Mouse (Mus musculus): Measurements from ENCODE around the gene Ubap2l. TPM values are rescaled to one million over a fixed set of nuclear protein-coding genes. Genes with fewer than 3 reads are reported as not detected.

Ubap2l gene
- polyA plus RNA-seq, 1 experiment from 2014 or later: 146 TPM

GRCm38 (mm10) chr3:90076921-90077716, 24.7 kb upstream of the Ubap2l start:
- Histone ChIP-seq H3K4me3 (ENCODE audit: low read length) (no peak overlapping the region), H3K4me2 (ENCODE audit: low read depth, low read length) (peak overlapping the region; percentile 41), H3K27me3 (ENCODE audit: control insufficient read depth, insufficient read depth, low read length) (no peaks in the 10 kb centered on the region), H3K27ac (ENCODE audit: low read length) (no peak overlapping the region), H3K4me1 (ENCODE audit: control insufficient read depth, insufficient read depth, low read length) (peaks cover 24% of the 10 kb centered on the region), H3K36me3 (ENCODE audit: control insufficient read depth, insufficient read depth) (no peaks in the 10 kb centered on the region), H3K9me3 (replicated peaks; ENCODE audit: control insufficient read depth, low read length) (no peaks in the 10 kb centered on the region), H3K9ac (ENCODE audit: low read length) (no peak overlapping the region)
- no peak for ATAC-seq (replicated peaks; ENCODE audit: extremely low read depth, insufficient read depth, low FRiP score)
- WGBS: 17% methylated on average over 5 of the region's 5 CpGs

- H3K9me3 ChIP-seq (replicated peaks; ENCODE audit: control insufficient read depth, low read length): no peaks in the 10 kb centered on the region
- no peak within 1 kb of the TSS for H3K4me3 ChIP-seq (ENCODE audit: low read length)
- 56% methylated on average over 4 of the region's 4 CpGs for WGBS
- no peak for ATAC-seq (replicated peaks; ENCODE audit: extremely low read depth, insufficient read depth, low FRiP score)
- no peak within 1 kb of the TSS for H3K27ac ChIP-seq (ENCODE audit: low read length)
- H3K4me1 ChIP-seq (ENCODE audit: control insufficient read depth, insufficient read depth, low read length): peaks cover 4% of the 10 kb centered on the region; the same call in 1 of the 2 replicates
- no peak within 1 kb of the TSS for H3K9ac ChIP-seq (ENCODE audit: low read length)
- H3K27me3 ChIP-seq (ENCODE audit: control insufficient read depth, insufficient read depth, low read length): no peaks in the 10 kb centered on the region
- no peak within 1 kb of the TSS for H3K4me2 ChIP-seq (ENCODE audit: low read depth, low read length)
- H3K36me3 ChIP-seq (ENCODE audit: control insufficient read depth, insufficient read depth): no peaks in the 10 kb centered on the region
Measured at GRCm38 (mm10) chr3:90072294-90072693, 19.9 kb upstream of the Ubap2l start, which contains the start of gene Tpm3. Gene Tpm3 (plus strand): TSS chr3:90072649.

- no peak overlapping the region for H3K9ac ChIP-seq (ENCODE audit: low read length)
- H3K27ac ChIP-seq (ENCODE audit: low read length): no peak overlapping the region
- no peaks in the 10 kb centered on the region for H3K36me3 ChIP-seq (ENCODE audit: control insufficient read depth, insufficient read depth)
- H3K27me3 ChIP-seq (ENCODE audit: control insufficient read depth, insufficient read depth, low read length): no peaks in the 10 kb centered on the region
- H3K4me3 ChIP-seq (ENCODE audit: low read length): no peak overlapping the region
- H3K4me1 ChIP-seq (ENCODE audit: control insufficient read depth, insufficient read depth, low read length): no peaks in the 10 kb centered on the region
- H3K4me2 ChIP-seq (ENCODE audit: low read depth, low read length): no peak overlapping the region
- no peak for ATAC-seq (replicated peaks; ENCODE audit: extremely low read depth, insufficient read depth, low FRiP score)
- H3K9me3 ChIP-seq (replicated peaks; ENCODE audit: control insufficient read depth, low read length): no peaks in the 10 kb centered on the region
- WGBS: 62% methylated on average over 7 of the region's 7 CpGs
Measured at GRCm38 (mm10) chr3:90069688-90070087, 17.3 kb upstream of the Ubap2l start.

GRCm38 (mm10) chr3:90067851-90068250, 15.4 kb upstream of the Ubap2l start:
- Histone ChIP-seq H3K9me3 (replicated peaks; ENCODE audit: control insufficient read depth, low read length) (no peaks in the 10 kb centered on the region), H3K36me3 (ENCODE audit: control insufficient read depth, insufficient read depth) (peaks cover 7% of the 10 kb centered on the region), H3K4me1 (ENCODE audit: control insufficient read depth, insufficient read depth, low read length) (no peaks in the 10 kb centered on the region), H3K27ac (ENCODE audit: low read length) (no peak overlapping the region), H3K27me3 (ENCODE audit: control insufficient read depth, insufficient read depth, low read length) (no peaks in the 10 kb centered on the region), H3K4me3 (ENCODE audit: low read length) (no peak overlapping the region), H3K9ac (ENCODE audit: low read length) (no peak overlapping the region), H3K4me2 (ENCODE audit: low read depth, low read length) (no peak overlapping the region)
- 85% methylated on average over 4 of the region's 4 CpGs for WGBS
- ATAC-seq (replicated peaks; ENCODE audit: extremely low read depth, insufficient read depth, low FRiP score): no peak

DNA sequence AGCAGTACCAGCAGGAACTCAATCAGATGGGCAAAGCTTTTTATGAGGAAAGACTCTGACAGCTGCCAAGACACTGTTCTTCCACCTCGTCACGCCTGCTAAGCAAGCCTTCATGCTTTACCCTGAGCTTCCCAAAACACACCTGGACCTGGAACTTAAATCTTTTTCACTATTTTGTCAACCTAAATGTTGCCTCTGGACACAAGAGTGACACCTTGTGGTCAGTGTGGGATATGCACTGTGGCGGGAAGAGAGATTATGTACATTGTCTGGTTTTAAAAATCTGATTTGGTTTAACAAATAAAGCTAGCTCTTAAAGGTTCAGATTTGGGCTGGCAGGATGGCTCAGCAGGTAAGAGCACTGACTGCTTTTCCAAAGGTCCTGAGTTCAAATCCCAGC, 13.1 kb upstream of the Ubap2l start:
- 51% methylated on average over 3 of the region's 3 CpGs for WGBS
- no peaks in the 10 kb centered on the region for H3K4me1 ChIP-seq (ENCODE audit: control insufficient read depth, insufficient read depth, low read length)
- no peaks in the 10 kb centered on the region for H3K27me3 ChIP-seq (ENCODE audit: control insufficient read depth, insufficient read depth, low read length)
- H3K9me3 ChIP-seq (replicated peaks; ENCODE audit: control insufficient read depth, low read length): no peaks in the 10 kb centered on the region
- H3K9ac ChIP-seq (ENCODE audit: low read length): no peak overlapping the region
- peaks cover 18% of the 10 kb centered on the region for H3K36me3 ChIP-seq (ENCODE audit: control insufficient read depth, insufficient read depth)
- no peak for ATAC-seq (replicated peaks; ENCODE audit: extremely low read depth, insufficient read depth, low FRiP score)
- no peak overlapping the region for H3K4me2 ChIP-seq (ENCODE audit: low read depth, low read length)
- no peak overlapping the region for H3K4me3 ChIP-seq (ENCODE audit: low read length)
- no peak overlapping the region for H3K27ac ChIP-seq (ENCODE audit: low read length)

- 74% methylated on average over 3 of the region's 3 CpGs for WGBS
Measured at GRCm38 (mm10) chr3:90064383-90064782, 12.0 kb upstream of the Ubap2l start.

GRCm38 (mm10) chr3:90062539-90062938, 10.1 kb upstream of the Ubap2l start:
- WGBS: 51% methylated on average over 2 of the region's 2 CpGs
- peaks cover 29% of the 10 kb centered on the region for H3K36me3 ChIP-seq (ENCODE audit: control insufficient read depth, insufficient read depth)
- H3K9ac ChIP-seq (ENCODE audit: low read length): no peak overlapping the region
- no peak overlapping the region for H3K4me2 ChIP-seq (ENCODE audit: low read depth, low read length)
- H3K4me1 ChIP-seq (ENCODE audit: control insufficient read depth, insufficient read depth, low read length): no peaks in the 10 kb centered on the region
- no peaks in the 10 kb centered on the region for H3K9me3 ChIP-seq (replicated peaks; ENCODE audit: control insufficient read depth, low read length)
- no peak for ATAC-seq (replicated peaks; ENCODE audit: extremely low read depth, insufficient read depth, low FRiP score)
- H3K4me3 ChIP-seq (ENCODE audit: low read length): no peak overlapping the region
- H3K27me3 ChIP-seq (ENCODE audit: control insufficient read depth, insufficient read depth, low read length): no peaks in the 10 kb centered on the region
- no peak overlapping the region for H3K27ac ChIP-seq (ENCODE audit: low read length)

More at GRCm38 (mm10) chr3:90064383-90064782, 12.0 kb upstream of the Ubap2l start:
- no peak for ATAC-seq (replicated peaks; ENCODE audit: extremely low read depth, insufficient read depth, low FRiP score)
- Histone ChIP-seq H3K9ac (ENCODE audit: low read length) (no peak overlapping the region), H3K9me3 (replicated peaks; ENCODE audit: control insufficient read depth, low read length) (no peaks in the 10 kb centered on the region), H3K4me1 (ENCODE audit: control insufficient read depth, insufficient read depth, low read length) (no peaks in the 10 kb centered on the region), H3K27me3 (ENCODE audit: control insufficient read depth, insufficient read depth, low read length) (no peaks in the 10 kb centered on the region), H3K27ac (ENCODE audit: low read length) (no peak overlapping the region), H3K4me3 (ENCODE audit: low read length) (no peak overlapping the region), H3K4me2 (ENCODE audit: low read depth, low read length) (no peak overlapping the region), H3K36me3 (ENCODE audit: control insufficient read depth, insufficient read depth) (peaks cover 24% of the 10 kb centered on the region)

DNA sequence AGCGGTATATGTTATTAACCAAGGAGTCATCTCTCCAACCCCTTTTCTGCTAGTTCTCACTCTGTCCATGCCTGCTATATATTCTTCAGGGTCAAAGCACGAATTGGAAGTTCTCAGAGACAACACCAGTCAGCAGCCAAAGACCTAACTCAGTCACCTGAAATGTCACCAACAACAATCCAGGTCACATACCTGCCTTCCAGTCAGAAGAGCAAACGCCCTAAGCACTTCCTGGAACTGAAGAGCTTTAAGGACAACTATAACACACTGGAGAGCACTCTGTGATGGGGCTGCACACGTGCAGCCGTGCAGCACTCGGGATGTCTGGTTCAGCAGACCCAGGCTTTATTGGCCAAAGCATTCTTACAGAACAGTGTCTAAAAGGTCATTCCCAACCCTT, 9.1 kb upstream of the Ubap2l start:
- 89% methylated on average over 6 of the region's 6 CpGs for WGBS
- Histone ChIP-seq H3K4me3 (ENCODE audit: low read length) (no peak overlapping the region), H3K27me3 (ENCODE audit: control insufficient read depth, insufficient read depth, low read length) (no peaks in the 10 kb centered on the region), H3K36me3 (ENCODE audit: control insufficient read depth, insufficient read depth) (peaks cover 31% of the 10 kb centered on the region), H3K4me1 (ENCODE audit: control insufficient read depth, insufficient read depth, low read length) (no peaks in the 10 kb centered on the region), H3K9ac (ENCODE audit: low read length) (no peak overlapping the region), H3K9me3 (replicated peaks; ENCODE audit: control insufficient read depth, low read length) (no peaks in the 10 kb centered on the region), H3K27ac (ENCODE audit: low read length) (no peak overlapping the region), H3K4me2 (ENCODE audit: low read depth, low read length) (no peak overlapping the region)
- ATAC-seq (replicated peaks; ENCODE audit: extremely low read depth, insufficient read depth, low FRiP score): no peak

GRCm38 (mm10) chr3:90051441-90052350, 732 bp downstream of the Ubap2l start, which contains the start of gene 4933434E20Rik:
Gene 4933434E20Rik (plus strand): TSS chr3:90051636.
- WGBS: under 1% methylated on average over 41 of the region's 43 CpGs
- peak; percentile 58 for ATAC-seq (replicated peaks; ENCODE audit: extremely low read depth, insufficient read depth, low FRiP score)
- H3K4me1 ChIP-seq (ENCODE audit: control insufficient read depth, insufficient read depth, low read length): peaks cover 20% of the 10 kb centered on the region

More at GRCm38 (mm10) chr3:90051441-90052350, 732 bp downstream of the Ubap2l start, which contains the start of gene 4933434E20Rik:
- Histone ChIP-seq H3K9me3 (replicated peaks; ENCODE audit: control insufficient read depth, low read length) (no peaks in the 10 kb centered on the region), H3K4me2 (ENCODE audit: low read depth, low read length) (peak within 1 kb of the TSS; percentile 89), H3K9ac (ENCODE audit: low read length) (peak within 1 kb of the TSS; percentile 89), H3K27me3 (ENCODE audit: control insufficient read depth, insufficient read depth, low read length) (no peaks in the 10 kb centered on the region), H3K36me3 (ENCODE audit: control insufficient read depth, insufficient read depth) (peaks cover 14% of the 10 kb centered on the region), H3K27ac (ENCODE audit: low read length) (peak within 1 kb of the TSS; percentile 90), H3K4me3 (ENCODE audit: low read length) (peak within 1 kb of the TSS; percentile 84)
